Mouse (Mus musculus) thymus, adult 2 months (tissue): ENCODE results near the gene Tfap2a. TPM values are rescaled to one million over a fixed set of nuclear protein-coding genes. Genes with fewer than 3 reads are reported as not detected.

Experiments
- DNase-seq: peaks from one replicate; pipeline ENCODE4 v3.0.0; 2021
- H3K27ac ChIP-seq: fragments of 200-500 bp; 2 replicates; pipeline ENCODE4 v1.5.1; 2012; ENCODE audit warnings: low read length, control low read depth; ENCODE audit not compliant: control insufficient read depth, insufficient read depth
- H3K27me3 ChIP-seq: fragments of 200-500 bp; 2 replicates; pipeline ENCODE4 v1.6.1; 2012; ENCODE audit warnings: mild to moderate bottlenecking, low read length, moderate library complexity, mixed read lengths; ENCODE audit not compliant: control insufficient read depth, insufficient read depth
- H3K36me3 ChIP-seq: fragments of 200-500 bp; 2 replicates; pipeline ENCODE4 v1.6.1; 2012; ENCODE audit warnings: mild to moderate bottlenecking, low read length, moderate library complexity; ENCODE audit not compliant: control insufficient read depth, insufficient read depth
- H3K4me1 ChIP-seq: fragments of 200-500 bp; replicated peaks from 2 replicates; pipeline ENCODE4 v1.6.1; 2012; ENCODE audit warnings: low read length; ENCODE audit not compliant: control insufficient read depth, insufficient read depth
- H3K4me3 ChIP-seq: fragments of 200-500 bp; 2 replicates; pipeline ENCODE4 v1.5.1; 2012; ENCODE audit warnings: mild to moderate bottlenecking, low read length, control low read depth, moderate library complexity; ENCODE audit not compliant: control insufficient read depth, insufficient read depth
- CTCF ChIP-seq: fragments of 200-500 bp; IDR thresholded peaks from 2 replicates; pipeline ENCODE4 v1.5.1; 2012; ENCODE audit warnings: mild to moderate bottlenecking, control low read depth, low read length, moderate library complexity, borderline replicate concordance; ENCODE audit not compliant: control insufficient read depth, poor library complexity, insufficient read depth; ENCODE audit errors: extremely low read depth
- POLR2A ChIP-seq: fragments of 200-500 bp; IDR thresholded peaks from 2 replicates; pipeline ENCODE4 v1.6.1; 2012; ENCODE audit warnings: mild to moderate bottlenecking, low read length, control low read depth, moderate library complexity; ENCODE audit not compliant: control insufficient read depth, poor library complexity, insufficient read depth; ENCODE audit errors: extremely low read depth
- WGBS: fragments of 180-500 bp; shearing (Covaris S2); methylation state at CpG from one replicate; pipeline ENCODE4 v1.1.7; 2018; 5-methylcytosine and 5-hydroxymethylcytosine counted together
- polyA plus RNA-seq: library from polyadenylated mRNA; depleted of rRNA; stranded (reverse); fragments of >200 nt; gene quantifications from 2 replicates; pipeline ENCODE4 v1.2.3, GENCODE M21; 2012; rRNA removed

Tfap2a gene
- 2.0 and 2.2 TPM in 2 replicates for polyA plus RNA-seq

GRCm38 (mm10) chr13:40738196-40738880 lies at the start of gene Tfap2a:
Gene Tfap2a, minus strand, starts transcription at chr13:40738376.
- no peak for DNase-seq
- H3K4me1 ChIP-seq = no peaks in the 10 kb centered on the region
- TF ChIP-seq CTCF = no peak
- H3K27me3 ChIP-seq = peaks cover 30% of the 10 kb centered on the region
- no peak within 1 kb of the TSS for H3K27ac ChIP-seq
- H3K36me3 ChIP-seq = no peaks in the 10 kb centered on the region
- no peak within 1 kb of the TSS for H3K4me3 ChIP-seq
- WGBS = 13% methylated on average over 30 of the region's 30 CpGs

- no peak for TF ChIP-seq CTCF
- no peak overlapping the region for H3K27ac ChIP-seq
- whole genome bisulfite sequencing = 64% methylated on average over 8 of the region's 8 CpGs
- no peaks in the 10 kb centered on the region for H3K4me1 ChIP-seq
- no peak for DNase-seq
- H3K27me3 ChIP-seq = no peaks in the 10 kb centered on the region
- H3K36me3 ChIP-seq = no peaks in the 10 kb centered on the region
- H3K4me3 ChIP-seq = no peak overlapping the region
Measured at GRCm38 (mm10) chr13:40784202-40784771, 46.1 kb upstream of the Tfap2a start.

- Histone ChIP-seq H3K4me1 (no peaks in the 10 kb centered on the region), H3K27ac (no peak overlapping the region), H3K27me3 (no peaks in the 10 kb centered on the region), H3K36me3 (no peaks in the 10 kb centered on the region), H3K4me3 (no peak overlapping the region)
- no peak for DNase-seq
- TF ChIP-seq POLR2A = no peak
- no peak for TF ChIP-seq CTCF
Measured at GRCm38 (mm10) chr13:40757995-40758394, 19.8 kb upstream of the Tfap2a start.

- H3K36me3 ChIP-seq = no peaks in the 10 kb centered on the region
- H3K4me3 ChIP-seq = no peak overlapping the region
- WGBS = 47% methylated on average over 7 of the region's 7 CpGs
- TF ChIP-seq CTCF (no peak), POLR2A (no peak)
- no peak for DNase-seq
- H3K4me1 ChIP-seq = no peaks in the 10 kb centered on the region
- no peaks in the 10 kb centered on the region for H3K27me3 ChIP-seq
- H3K27ac ChIP-seq = no peak overlapping the region
Measured at GRCm38 (mm10) chr13:40756356-40756755, 18.2 kb upstream of the Tfap2a start.

GRCm38 (mm10) chr13:40754091-40754490 lies 15.9 kb upstream of the Tfap2a start:
- Histone ChIP-seq H3K4me3 (no peak overlapping the region), H3K27ac (no peak overlapping the region), H3K4me1 (no peaks in the 10 kb centered on the region), H3K27me3 (no peaks in the 10 kb centered on the region), H3K36me3 (no peaks in the 10 kb centered on the region)
- 94% methylated on average over 10 of the region's 10 CpGs for WGBS
- DNase-seq = no peak
- no peak for TF ChIP-seq POLR2A
- no peak for TF ChIP-seq CTCF

GRCm38 (mm10) chr13:40751889-40752288 lies 13.7 kb upstream of the Tfap2a start:
- Histone ChIP-seq H3K36me3 (no peaks in the 10 kb centered on the region), H3K27me3 (no peaks in the 10 kb centered on the region), H3K27ac (no peak overlapping the region), H3K4me3 (no peak overlapping the region), H3K4me1 (no peaks in the 10 kb centered on the region)
- no peak for TF ChIP-seq CTCF
- no peak for TF ChIP-seq POLR2A
- 89% methylated on average over 10 of the region's 10 CpGs for WGBS
- no peak for DNase-seq

GRCm38 (mm10) chr13:40749603-40749905 lies 11.4 kb upstream of the Tfap2a start:
- no peak for DNase-seq
- WGBS = 41% methylated on average over 9 of the region's 9 CpGs
- H3K4me1 ChIP-seq = no peaks in the 10 kb centered on the region
- no peaks in the 10 kb centered on the region for H3K36me3 ChIP-seq
- TF ChIP-seq CTCF = no peak
- no peak for TF ChIP-seq POLR2A
- H3K27me3 ChIP-seq = no peaks in the 10 kb centered on the region; the same call in 1 of the 2 replicates
- no peak overlapping the region for H3K27ac ChIP-seq
- no peak overlapping the region for H3K4me3 ChIP-seq
